Mouse (Mus musculus) kidney, adult 8-10 months (tissue): ENCODE data around the gene Mcfd2.
"Not testable (repeated sequence)": the region's sequence is repeated elsewhere in the genome, so short reads cannot be mapped to it uniquely, and the experiment has no call there.

ENCODE experiments used
- DNase-seq, 2 experiments: peaks; one replicate each; pipeline ENCODE4 v3.0.0; 2022

Gene Mcfd2

GRCm38 (mm10) chr17:87265792-87266186 lies at the start of gene Mcfd2:
TSS of gene Mcfd2 (minus strand) at chr17:87265935.
- peak; percentile 93 to 94 for DNase-seq

- peak; percentile 80 to 90 for DNase-seq
Measured at GRCm38 (mm10) chr17:87315021-87315531, 49.3 kb upstream of the Mcfd2 start.

- peak; percentile 58 to 64 for DNase-seq
Measured at GRCm38 (mm10) chr17:87314530-87314946, 48.8 kb upstream of the Mcfd2 start.

GRCm38 (mm10) chr17:87314121-87314520 lies 48.4 kb upstream of the Mcfd2 start:
- no peak for DNase-seq

GRCm38 (mm10) chr17:87312924-87313870 lies 47.5 kb upstream of the Mcfd2 start:
- DNase-seq, result peak; percentile 52 to 71

GRCm38 (mm10) chr17:87312351-87312750 lies 46.6 kb upstream of the Mcfd2 start:
- DNase-seq, result peak; percentile 78

GRCm38 (mm10) chr17:87310497-87310896 lies 44.8 kb upstream of the Mcfd2 start:
- DNase-seq, result no peak

GRCm38 (mm10) chr17:87309073-87309788 lies 43.5 kb upstream of the Mcfd2 start:
- DNase-seq, result no peak

- no peak for DNase-seq
Measured at GRCm38 (mm10) chr17:87306746-87307145, 41.0 kb upstream of the Mcfd2 start.

GRCm38 (mm10) chr17:87305065-87305464 lies 39.3 kb upstream of the Mcfd2 start:
- no peak for DNase-seq

GRCm38 (mm10) chr17:87304151-87304894 lies 38.6 kb upstream of the Mcfd2 start:
- peak; percentile 68 to 87 for DNase-seq

GRCm38 (mm10) chr17:87302014-87302794 lies 36.5 kb upstream of the Mcfd2 start:
- no peak for DNase-seq

GRCm38 (mm10) chr17:87301607-87302006 lies 35.9 kb upstream of the Mcfd2 start:
- DNase-seq, result not testable (repeated sequence)

GRCm38 (mm10) chr17:87300340-87300739 lies 34.6 kb upstream of the Mcfd2 start:
- DNase-seq, result no peak

GRCm38 (mm10) chr17:87298944-87299343 lies 33.2 kb upstream of the Mcfd2 start:
- DNase-seq, result peak; percentile 73 to 76

- not testable (repeated sequence) for DNase-seq
Measured at GRCm38 (mm10) chr17:87296701-87297100, 31.0 kb upstream of the Mcfd2 start.

- DNase-seq, result no peak
Measured at GRCm38 (mm10) chr17:87295738-87296137, 30.0 kb upstream of the Mcfd2 start.

- DNase-seq, result no peak
Measured at GRCm38 (mm10) chr17:87293125-87293524, 27.4 kb upstream of the Mcfd2 start.

- no peak for DNase-seq
Measured at GRCm38 (mm10) chr17:87291782-87292181, 26.0 kb upstream of the Mcfd2 start.

GRCm38 (mm10) chr17:87291037-87291436 lies 25.3 kb upstream of the Mcfd2 start:
- no peak for DNase-seq

- peak in 1 of 2 experiments; percentile 58 for DNase-seq
Measured at GRCm38 (mm10) chr17:87289367-87289766, 23.6 kb upstream of the Mcfd2 start.

GRCm38 (mm10) chr17:87288131-87288530 lies 22.4 kb upstream of the Mcfd2 start:
- no peak for DNase-seq
